Mouse (Mus musculus) ovary, adult 18-20 months (tissue): Measurements from ENCODE around the gene Rbm12.
"Not testable (repeated sequence)": the region's sequence is repeated elsewhere in the genome, so short reads cannot be mapped to it uniquely, and the experiment has no call there.

Experiments used
- DNase-seq: peaks from one replicate; pipeline ENCODE4 v3.0.0; 2022; ENCODE audit warnings: low spot score, mixed read lengths

Rbm12 gene

GRCm38 (mm10) chr2:156111358-156112079, at the start of gene Rbm12, which contains the start of gene Cpne1:
Gene Rbm12, minus strand, starts transcription at chr2:156111978.
Gene Cpne1, minus strand, starts transcription at chr2:156111965.
- peak; percentile 80 for DNase-seq

- DNase-seq = no peak
Measured at GRCm38 (mm10) chr2:156151538-156151937, 39.8 kb upstream of the Rbm12 start.

DNA sequence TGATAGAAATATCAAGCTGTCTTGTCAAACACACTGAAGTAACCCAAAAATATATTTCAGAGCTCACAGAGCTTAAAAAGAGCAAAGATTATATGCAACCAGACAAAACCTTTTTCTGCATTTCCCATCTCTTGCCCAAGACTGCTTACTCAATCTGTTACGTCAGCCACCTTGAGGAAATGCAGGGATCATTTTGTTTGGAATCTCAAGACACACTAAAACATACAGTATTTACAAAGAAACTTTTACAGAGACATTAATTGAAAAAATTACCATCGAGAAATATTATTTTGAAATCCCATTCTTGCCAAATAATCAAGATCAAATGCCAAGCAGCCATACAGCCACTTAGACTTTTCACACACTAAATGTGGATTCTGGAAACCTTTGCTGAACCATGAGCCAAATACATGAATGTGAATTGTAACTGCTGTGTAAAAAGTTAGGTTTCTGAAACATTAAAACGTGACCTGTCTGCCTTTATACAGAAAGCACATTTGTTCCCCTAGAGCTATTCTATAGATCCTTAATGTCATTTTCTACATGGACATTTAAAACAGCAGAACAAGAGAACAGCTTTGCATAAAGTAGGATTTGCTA, 35.6 kb upstream of the Rbm12 start:
- no peak for DNase-seq

DNA sequence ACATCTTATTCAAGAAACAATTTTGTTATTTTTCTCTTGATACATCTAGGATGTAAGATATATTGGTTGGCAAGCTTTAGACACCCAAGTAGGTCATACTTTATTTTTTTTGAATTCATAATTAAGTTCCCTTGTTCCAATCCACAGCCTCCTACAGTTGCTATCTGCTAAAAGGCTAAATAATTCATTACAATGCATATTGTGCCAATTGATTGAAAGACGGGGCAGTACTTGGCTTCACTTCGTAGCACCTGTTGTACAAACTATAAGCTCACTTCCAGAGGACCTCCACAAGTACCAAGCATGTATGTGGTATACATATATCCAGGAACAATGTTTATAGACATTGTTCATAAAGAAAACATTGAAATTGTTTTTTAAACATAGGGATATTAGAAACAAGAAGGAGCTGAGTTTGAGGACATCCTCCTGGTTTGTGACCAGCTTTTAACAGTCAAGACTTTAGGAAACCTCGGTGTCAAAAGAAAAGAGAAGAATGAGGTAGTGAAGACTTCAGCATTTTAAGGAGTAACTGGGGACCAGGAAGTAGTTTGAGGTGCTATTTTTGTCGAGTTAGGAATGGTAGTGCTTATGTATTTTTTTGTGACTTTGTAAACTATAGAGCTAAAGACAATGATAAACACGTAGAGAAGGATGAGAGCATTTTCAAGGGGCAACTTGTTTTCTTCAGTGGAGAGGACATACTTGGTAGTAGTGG, 34.7 kb upstream of the Rbm12 start:
- no peak for DNase-seq

GRCm38 (mm10) chr2:156145486-156146130, 33.8 kb upstream of the Rbm12 start:
- DNase-seq = no peak

DNA sequence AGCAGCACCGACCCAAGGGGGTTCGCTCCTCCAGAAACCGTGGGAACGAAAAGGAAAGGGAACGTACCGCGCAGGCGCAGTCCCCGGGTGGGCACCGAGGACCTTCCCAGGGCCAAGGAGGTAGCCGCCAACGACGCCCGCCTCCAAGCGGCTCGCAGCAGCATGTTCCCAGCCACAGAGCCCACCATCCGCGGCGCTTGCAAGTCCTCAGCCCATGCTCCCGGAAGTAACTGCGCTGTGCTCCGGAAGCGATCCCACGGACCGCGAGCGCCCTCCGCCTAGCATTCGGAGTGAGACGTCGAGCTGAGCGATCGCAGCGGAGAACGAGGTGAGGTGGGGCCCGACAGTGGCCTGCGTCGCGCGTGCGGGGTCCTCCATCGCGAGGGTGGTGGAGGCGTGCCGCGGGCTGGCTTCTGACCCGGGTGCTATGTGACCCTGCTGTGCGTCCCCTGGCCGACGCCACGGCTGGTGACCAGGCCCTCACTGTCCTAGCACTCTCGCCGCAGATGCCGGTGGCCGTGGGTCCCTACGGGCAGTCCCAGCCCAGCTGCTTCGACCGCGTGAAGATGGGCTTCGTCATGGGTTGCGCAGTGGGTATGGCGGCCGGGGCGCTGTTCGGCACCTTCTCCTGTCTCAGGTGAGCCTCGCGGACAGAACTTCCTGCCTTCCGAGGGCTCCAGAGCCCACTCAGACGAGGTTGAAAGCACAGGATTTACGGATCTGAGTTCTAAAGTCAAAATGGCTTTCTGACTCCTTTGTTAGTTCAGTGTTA, 32.4 kb upstream of the Rbm12 start, which contains the start of the genes Romo1 and Nfs1:
Romo1 (plus strand) TSS at position 87 of the 772 bp plus-strand sequence.
Nfs1 (minus strand) TSS at position 234 of the 772 bp plus-strand sequence.
- DNase-seq = peak; percentile 88

DNA sequence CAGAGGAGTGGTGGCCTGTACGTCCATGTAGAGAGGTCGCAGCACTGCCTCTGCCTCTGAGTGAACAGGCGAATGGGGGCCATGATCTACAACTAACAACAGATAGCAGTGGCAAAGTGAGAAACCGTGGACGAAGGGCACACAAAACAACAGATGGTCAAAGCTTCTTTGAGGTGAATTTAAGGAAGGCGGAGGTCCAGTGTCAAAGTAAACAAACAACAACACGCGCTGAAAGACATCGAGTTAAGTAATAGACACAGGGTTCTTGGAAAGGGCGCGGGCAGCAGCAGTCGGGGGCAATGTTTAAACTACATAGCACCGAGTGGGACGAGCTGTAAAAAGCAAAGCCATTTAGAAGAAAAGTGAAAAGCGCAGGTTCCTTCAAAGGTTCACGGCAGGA, 31.6 kb upstream of the Rbm12 start:
- no peak for DNase-seq

GRCm38 (mm10) chr2:156142820-156143219, 31.0 kb upstream of the Rbm12 start:
- no peak for DNase-seq

DNA sequence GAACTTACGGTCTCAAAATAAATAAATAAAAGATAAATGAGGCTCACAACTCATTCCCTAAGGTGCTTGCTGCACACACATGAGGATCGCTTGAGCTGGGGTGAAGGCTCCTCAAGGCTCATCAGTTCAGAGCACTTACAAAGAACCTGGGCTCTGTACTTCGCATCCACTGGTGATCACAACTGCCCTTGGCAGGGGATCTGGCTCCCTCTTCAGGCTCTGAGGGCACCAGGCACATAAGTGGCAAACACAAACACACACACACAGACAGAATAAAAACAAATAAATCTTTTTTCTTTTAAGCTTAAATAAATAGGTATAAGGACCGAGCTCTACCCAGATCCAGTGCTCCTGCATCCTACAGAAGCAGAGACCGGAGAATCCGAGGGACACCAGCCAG, 23.9 kb upstream of the Rbm12 start:
- no peak for DNase-seq

DNA sequence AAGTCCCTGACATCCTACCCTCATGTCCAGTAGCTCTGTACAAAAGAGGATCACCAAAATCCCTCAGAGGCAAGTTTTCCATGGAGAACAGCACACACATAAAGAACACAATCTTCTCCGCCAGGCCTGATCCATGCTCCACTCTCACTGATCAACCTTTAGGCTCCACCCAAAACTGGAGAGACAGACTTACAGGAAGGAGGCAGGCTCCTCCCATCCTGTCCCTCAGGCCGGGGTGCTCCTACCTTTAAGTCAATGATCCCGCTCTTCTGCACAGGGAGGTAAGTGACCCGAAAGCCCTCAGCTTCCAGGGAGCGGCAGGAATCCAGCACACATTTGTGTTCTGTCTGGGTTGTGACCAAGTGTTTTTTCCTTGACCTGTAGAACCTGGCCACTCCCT, 22.4 kb upstream of the Rbm12 start:
- DNase-seq = no peak

GRCm38 (mm10) chr2:156126992-156127391, 15.2 kb upstream of the Rbm12 start, which contains the start of gene Gm28036:
Gene Gm28036, minus strand, starts transcription at chr2:156127092.
- DNase-seq = no peak

- DNase-seq = no peak
Measured at GRCm38 (mm10) chr2:156123731-156124130, 12.0 kb upstream of the Rbm12 start.

- no peak for DNase-seq
Measured at GRCm38 (mm10) chr2:156119566-156119965, 7.8 kb upstream of the Rbm12 start.

- not testable (repeated sequence) for DNase-seq
Measured at GRCm38 (mm10) chr2:156112080-156112423, 274 bp upstream of the Rbm12 start.

GRCm38 (mm10) chr2:156110627-156111357, 986 bp downstream of the Rbm12 start:
- no peak for DNase-seq

DNA sequence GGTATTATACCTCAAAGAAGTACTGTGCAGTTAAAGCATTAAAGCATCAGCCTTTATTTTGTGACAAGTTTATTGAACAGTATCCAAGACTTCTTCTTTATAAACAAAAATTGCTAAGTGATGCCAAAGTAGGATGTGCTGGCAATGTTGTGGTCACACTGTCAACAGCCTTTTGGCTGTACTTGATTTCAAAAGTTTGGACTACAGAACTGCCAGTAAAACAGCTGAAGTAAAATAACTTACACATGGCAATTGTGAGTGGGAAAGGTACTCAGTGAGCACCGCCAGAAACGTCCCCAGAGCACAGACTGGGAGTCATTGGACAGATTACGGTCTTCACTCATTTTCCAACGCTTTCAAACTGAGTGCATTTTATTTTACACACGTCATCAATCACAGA, 19.9 kb downstream of the Rbm12 start:
- DNase-seq = no peak

GRCm38 (mm10) chr2:156089799-156090198, 22.0 kb downstream of the Rbm12 start:
- DNase-seq = no peak

GRCm38 (mm10) chr2:156087391-156088110, 24.2 kb downstream of the Rbm12 start:
- DNase-seq = no peak

DNA sequence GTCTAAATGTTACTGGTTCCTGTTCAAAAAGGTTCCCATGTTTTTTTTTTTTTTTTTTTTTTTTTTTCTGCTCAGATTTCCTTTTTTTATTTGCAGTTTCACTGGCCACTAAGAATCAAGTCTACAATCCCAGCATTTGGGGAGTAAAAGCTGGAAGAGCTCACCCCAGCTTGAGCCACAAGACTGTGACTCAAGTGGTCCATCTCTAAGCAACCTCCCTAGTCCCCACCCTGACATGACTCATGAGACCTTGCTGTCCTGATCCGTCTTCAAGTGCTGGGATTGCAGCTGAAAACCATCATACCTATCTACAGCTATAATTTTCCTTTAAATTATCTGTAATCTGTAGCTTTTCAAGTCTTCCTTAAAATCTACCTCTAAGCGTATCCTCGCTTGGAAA, 27.2 kb downstream of the Rbm12 start:
- DNase-seq = no peak

DNA sequence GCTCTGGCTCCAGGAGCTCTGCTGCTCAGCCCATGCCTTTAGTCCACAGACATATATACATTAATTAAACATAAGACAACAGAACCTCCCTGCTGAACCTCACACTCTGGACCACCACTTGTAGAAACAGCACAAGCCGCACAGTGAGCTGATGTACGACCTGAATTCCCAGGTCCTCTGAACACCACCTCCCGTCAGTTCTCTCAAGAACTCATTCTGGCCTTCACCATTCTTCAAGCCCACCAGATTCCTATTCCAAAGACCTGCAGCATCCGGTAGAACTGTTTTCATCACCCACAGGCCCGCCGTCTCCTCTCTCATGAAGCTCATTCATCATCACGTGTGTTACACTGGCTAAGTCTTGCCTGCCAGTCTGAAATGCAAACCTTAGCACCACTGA, 31.4 kb downstream of the Rbm12 start:
- DNase-seq = no peak
